Mouse (Mus musculus) ES-Bruce4 (cell line): ENCODE results near the gene Oser1. TPM values are rescaled to one million over a fixed set of nuclear protein-coding genes. Genes with fewer than 3 reads are reported as not detected.
A peak's percentile ranks its signal among the peaks of the same experiment; 100 is the strongest.

Source experiments
- H3K27ac ChIP-seq: 2 replicates; pipeline ENCODE4 v1.5.1; 2012; ENCODE audit warnings: low read length, inconsistent platforms; ENCODE audit not compliant: insufficient read depth
- H3K27me3 ChIP-seq: 2 replicates; pipeline ENCODE4 v1.6.1; 2012; ENCODE audit warnings: mild to moderate bottlenecking, low read length, inconsistent platforms; ENCODE audit not compliant: control insufficient read depth, poor library complexity, insufficient read depth, severe bottlenecking
- H3K36me3 ChIP-seq: 2 replicates; pipeline ENCODE4 v1.6.1; 2012; ENCODE audit warnings: inconsistent platforms, mild to moderate bottlenecking, low read length, moderate library complexity; ENCODE audit not compliant: control insufficient read depth, poor library complexity, insufficient read depth, severe bottlenecking
- H3K4me1 ChIP-seq: one replicate; pipeline ENCODE4 v1.8.1; 2011; ENCODE audit warnings: low read length; ENCODE audit not compliant: control insufficient read depth, insufficient read depth
- H3K4me3 ChIP-seq: 2 replicates; pipeline ENCODE4 v1.5.1; 2011; ENCODE audit warnings: low read depth, mild to moderate bottlenecking, low read length
- H3K9ac ChIP-seq: 2 replicates; pipeline ENCODE4 v1.6.1; 2012; ENCODE audit warnings: low read depth, mild to moderate bottlenecking, inconsistent platforms; ENCODE audit not compliant: poor library complexity, severe bottlenecking
- H3K9me3 ChIP-seq: replicated peaks from 2 replicates; pipeline ENCODE4 v1.6.1; 2012; ENCODE audit warnings: mild to moderate bottlenecking, low read length, inconsistent platforms; ENCODE audit not compliant: control insufficient read depth, poor library complexity, insufficient read depth, severe bottlenecking
- CTCF ChIP-seq: IDR thresholded peaks from one replicate; pipeline ENCODE4 v1.8.1; 2011; ENCODE audit warnings: low read depth, low read length
- EP300 ChIP-seq: IDR thresholded peaks from 2 replicates; pipeline ENCODE4 v1.6.1; 2011; ENCODE audit warnings: low read depth, low read length; ENCODE audit not compliant: insufficient read depth
- POLR2A ChIP-seq: IDR thresholded peaks from one replicate; pipeline ENCODE4 v1.8.1; 2011; ENCODE audit warnings: low read length; ENCODE audit not compliant: insufficient read depth
- polyA plus RNA-seq: library from polyadenylated mRNA; stranded (reverse); fragments of >200 nt; gene quantifications from 2 replicates; pipeline ENCODE4 v1.2.4, GENCODE M21; 2011; ENCODE audit warnings: low read depth; ENCODE audit not compliant: missing spikeins, insufficient read depth, insufficient read length

The Oser1 gene
- polyA plus RNA-seq, 1 experiment: 48.3 TPM

GRCm38 (mm10) chr2:163385126-163385525, 39.4 kb downstream of the Oser1 start:
- Histone ChIP-seq H3K4me1 (peaks cover 4% of the 10 kb centered on the region), H3K9me3 (no peaks in the 10 kb centered on the region), H3K36me3 (no peaks in the 10 kb centered on the region), H3K4me3 (no peak overlapping the region), H3K9ac (no peak overlapping the region), H3K27me3 (no peaks in the 10 kb centered on the region), H3K27ac (no peak overlapping the region)
- TF ChIP-seq CTCF (no peak), EP300 (no peak), POLR2A (no peak)

- no peaks in the 10 kb centered on the region for H3K27me3 ChIP-seq
- peaks cover under 1% of the 10 kb centered on the region for H3K4me1 ChIP-seq
- no peak for TF ChIP-seq EP300
- TF ChIP-seq POLR2A: no peak
- no peak for TF ChIP-seq CTCF
- no peak overlapping the region for H3K9ac ChIP-seq
- H3K27ac ChIP-seq: no peak overlapping the region
- no peaks in the 10 kb centered on the region for H3K36me3 ChIP-seq
- no peaks in the 10 kb centered on the region for H3K9me3 ChIP-seq
- H3K4me3 ChIP-seq: no peak overlapping the region
These were observed 43.3 kb downstream of the Oser1 start for GRCm38 (mm10) chr2:163381246-163381645.

- H3K27me3 ChIP-seq: no peaks in the 10 kb centered on the region
- no peak overlapping the region for H3K4me3 ChIP-seq
- TF ChIP-seq POLR2A: no peak
- no peak overlapping the region for H3K9ac ChIP-seq
- no peaks in the 10 kb centered on the region for H3K4me1 ChIP-seq
- no peaks in the 10 kb centered on the region for H3K36me3 ChIP-seq
- no peak overlapping the region for H3K27ac ChIP-seq
- H3K9me3 ChIP-seq: no peaks in the 10 kb centered on the region
These were observed 45.1 kb downstream of the Oser1 start for GRCm38 (mm10) chr2:163379366-163379765.

- no peaks in the 10 kb centered on the region for H3K27me3 ChIP-seq
These were observed 48.4 kb downstream of the Oser1 start for GRCm38 (mm10) chr2:163376082-163376481.

GRCm38 (mm10) chr2:163375468-163375867, 49.0 kb downstream of the Oser1 start:
- H3K4me1 ChIP-seq: no peaks in the 10 kb centered on the region
- H3K9ac ChIP-seq: peak overlapping the region; percentile 7; the same call in 1 of the 2 replicates
- no peaks in the 10 kb centered on the region for H3K36me3 ChIP-seq
- H3K27ac ChIP-seq: no peak overlapping the region
- no peaks in the 10 kb centered on the region for H3K9me3 ChIP-seq
- H3K27me3 ChIP-seq: no peaks in the 10 kb centered on the region
- H3K4me3 ChIP-seq: peak overlapping the region; percentile 16
- TF ChIP-seq CTCF (no peak), POLR2A (no peak), EP300 (no peak)

More at GRCm38 (mm10) chr2:163376082-163376481, 48.4 kb downstream of the Oser1 start:
- Histone ChIP-seq H3K4me1 (no peaks in the 10 kb centered on the region), H3K9me3 (no peaks in the 10 kb centered on the region), H3K4me3 (peak overlapping the region; percentile 16), H3K27ac (no peak overlapping the region), H3K9ac (peak overlapping the region; percentile 7; the same call in 1 of the 2 replicates), H3K36me3 (no peaks in the 10 kb centered on the region)
- no peak for TF ChIP-seq CTCF
- no peak for TF ChIP-seq EP300
- TF ChIP-seq POLR2A: no peak

GRCm38 (mm10) chr2:163372627-163373026, 51.9 kb downstream of the Oser1 start:
- Histone ChIP-seq H3K27me3 (no peaks in the 10 kb centered on the region), H3K9ac (no peak overlapping the region), H3K36me3 (no peaks in the 10 kb centered on the region), H3K27ac (no peak overlapping the region), H3K9me3 (no peaks in the 10 kb centered on the region), H3K4me3 (no peak overlapping the region), H3K4me1 (no peaks in the 10 kb centered on the region)
- TF ChIP-seq POLR2A: no peak
- no peak for TF ChIP-seq CTCF
- no peak for TF ChIP-seq EP300
